Mouse (Mus musculus): ENCODE results near the gene Sox5. TPM values are rescaled to one million over a fixed set of nuclear protein-coding genes. Genes with fewer than 3 reads are reported as not detected.

Gene Sox5
- polyA plus RNA-seq, 1 experiment from 2014 or later: 246 TPM

DNA sequence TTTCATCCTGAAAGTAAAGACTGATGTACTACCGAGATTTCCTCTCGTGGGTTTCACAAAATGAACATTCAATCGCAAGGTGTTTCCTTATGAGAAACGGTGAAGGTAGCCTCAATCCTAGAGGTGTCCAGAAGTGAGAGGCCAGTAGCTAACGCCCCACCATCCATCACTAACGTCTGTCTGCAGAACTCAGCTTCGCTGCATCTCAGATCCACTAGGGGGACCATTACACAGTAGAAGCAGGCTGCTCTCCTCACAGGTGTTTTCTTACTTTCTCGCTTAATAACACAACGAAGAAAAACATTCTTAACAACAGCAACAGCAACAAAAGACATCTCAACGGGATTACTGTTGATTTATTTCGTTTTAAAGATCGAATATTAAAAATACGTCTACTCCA is 442.8 kb downstream of the Sox5 start:
- WGBS: 57% methylated on average over 13 of the region's 13 CpGs
- Histone ChIP-seq H3K9ac (replicated peaks; ENCODE audit: low read depth, low read length) (no peak overlapping the region), H3K4me1 (replicated peaks; ENCODE audit: control insufficient read depth, insufficient read depth, low read length) (peaks cover 14% of the 10 kb centered on the region), H3K4me2 (ENCODE audit: low read length) (no peak overlapping the region), H3K27ac (ENCODE audit: low read length) (no peak overlapping the region), H3K4me3 (replicated peaks; ENCODE audit: low read length) (no peak overlapping the region), H3K36me3 (ENCODE audit: control insufficient read depth, insufficient read depth) (no peaks in the 10 kb centered on the region), H3K27me3 (replicated peaks; ENCODE audit: control insufficient read depth, insufficient read depth, low read length) (no peaks in the 10 kb centered on the region), H3K9me3 (ENCODE audit: control insufficient read depth, low read length) (peaks cover 3% of the 10 kb centered on the region; the same call in 1 of the 2 replicates)
- peak; percentile 64; the same call in 1 of the 2 replicates for ATAC-seq

DNA sequence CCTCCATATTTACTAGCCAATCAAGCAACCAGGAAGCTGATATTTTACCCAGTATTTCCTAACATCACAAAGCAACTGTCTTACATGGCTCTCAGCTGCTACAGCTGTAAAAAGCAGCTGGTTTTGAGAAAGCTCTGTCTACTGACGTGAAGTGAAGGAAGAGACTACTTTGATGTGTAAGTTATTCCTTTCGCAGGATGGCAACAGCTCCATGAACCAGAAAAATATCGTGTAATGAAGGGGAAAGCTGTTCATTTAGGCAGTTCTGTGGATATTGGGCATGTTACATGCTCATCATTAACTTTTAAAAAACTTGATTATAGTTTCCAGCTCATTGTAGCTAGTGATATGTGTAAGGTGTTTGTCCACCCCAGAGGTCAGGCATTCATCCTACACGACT is 443.6 kb downstream of the Sox5 start:
- no peak overlapping the region for H3K4me3 ChIP-seq (replicated peaks; ENCODE audit: low read length)
- no peak overlapping the region for H3K9ac ChIP-seq (replicated peaks; ENCODE audit: low read depth, low read length)
- peaks cover 11% of the 10 kb centered on the region for H3K4me1 ChIP-seq (replicated peaks; ENCODE audit: control insufficient read depth, insufficient read depth, low read length)
- no peak; the same call in 1 of the 2 replicates for ATAC-seq
- H3K27me3 ChIP-seq (replicated peaks; ENCODE audit: control insufficient read depth, insufficient read depth, low read length): no peaks in the 10 kb centered on the region
- H3K4me2 ChIP-seq (ENCODE audit: low read length): no peak overlapping the region
- H3K36me3 ChIP-seq (ENCODE audit: control insufficient read depth, insufficient read depth): no peaks in the 10 kb centered on the region
- peaks cover 3% of the 10 kb centered on the region; the same call in 1 of the 2 replicates for H3K9me3 ChIP-seq (ENCODE audit: control insufficient read depth, low read length)
- no peak overlapping the region for H3K27ac ChIP-seq (ENCODE audit: low read length)
- WGBS: 41% methylated on average over 4 of the region's 4 CpGs

DNA sequence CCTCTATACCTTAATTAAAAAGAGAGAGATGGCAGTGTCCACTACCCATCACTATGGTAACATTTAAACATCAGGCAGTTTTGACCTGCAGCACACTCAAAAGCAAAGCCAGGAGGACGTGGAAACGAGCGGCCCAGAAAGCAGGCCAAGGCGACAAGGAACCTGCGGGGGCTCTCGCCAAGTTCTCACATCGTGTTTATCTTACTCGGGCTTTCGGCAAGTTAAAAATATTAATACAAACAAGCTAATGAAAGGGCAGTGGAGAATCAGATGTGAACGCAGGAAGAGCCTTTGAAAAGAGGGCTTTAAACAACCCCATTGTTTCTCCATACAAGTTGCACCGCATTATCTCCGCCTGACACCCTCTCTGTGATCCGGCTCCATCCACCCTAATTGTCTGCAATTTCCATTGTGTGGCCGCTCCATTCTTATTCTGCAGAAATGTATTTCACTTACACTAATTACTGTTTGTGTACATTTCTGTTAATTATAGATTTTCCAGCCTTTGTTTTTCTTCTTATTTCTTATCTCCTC is 444.3 kb downstream of the Sox5 start:
- no peak overlapping the region for H3K27ac ChIP-seq (ENCODE audit: low read length)
- 5% methylated on average over 14 of the region's 14 CpGs for WGBS
- H3K36me3 ChIP-seq (ENCODE audit: control insufficient read depth, insufficient read depth): no peaks in the 10 kb centered on the region
- peaks cover 9% of the 10 kb centered on the region for H3K4me1 ChIP-seq (replicated peaks; ENCODE audit: control insufficient read depth, insufficient read depth, low read length)
- H3K4me2 ChIP-seq (ENCODE audit: low read length): peak overlapping the region; percentile 16; the same call in 1 of the 2 replicates
- no peak for ATAC-seq
- no peaks in the 10 kb centered on the region for H3K27me3 ChIP-seq (replicated peaks; ENCODE audit: control insufficient read depth, insufficient read depth, low read length)
- peaks cover 3% of the 10 kb centered on the region; the same call in 1 of the 2 replicates for H3K9me3 ChIP-seq (ENCODE audit: control insufficient read depth, low read length)
- H3K9ac ChIP-seq (replicated peaks; ENCODE audit: low read depth, low read length): 0 out of 2 replicates have a peak overlapping the region, but pooled peaks have one; percentile 26
- H3K4me3 ChIP-seq (replicated peaks; ENCODE audit: low read length): no peak overlapping the region

DNA sequence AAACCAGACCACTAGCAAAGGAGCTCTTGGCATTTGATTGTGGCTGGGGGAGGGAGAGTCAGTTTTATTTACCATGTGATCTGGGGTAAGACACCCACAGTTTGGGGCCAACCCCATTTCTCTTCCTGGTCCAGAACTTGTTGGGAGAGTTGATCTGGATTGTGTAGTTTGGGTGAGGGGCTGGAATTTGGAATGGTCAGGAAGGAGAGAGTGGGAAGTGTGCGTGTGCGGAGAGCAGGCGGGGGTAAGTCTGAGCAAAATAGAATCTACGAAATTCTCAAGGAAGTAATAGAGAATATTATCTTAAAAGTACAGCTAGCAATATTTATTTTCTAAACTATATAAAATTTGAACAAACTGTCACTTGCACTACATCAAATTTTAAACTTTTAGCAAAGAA is 445.0 kb downstream of the Sox5 start:
- WGBS: 90% methylated on average over 4 of the region's 4 CpGs
- Histone ChIP-seq H3K9ac (replicated peaks; ENCODE audit: low read depth, low read length) (no peak overlapping the region), H3K4me1 (replicated peaks; ENCODE audit: control insufficient read depth, insufficient read depth, low read length) (peaks cover 9% of the 10 kb centered on the region), H3K4me2 (ENCODE audit: low read length) (no peak overlapping the region), H3K9me3 (ENCODE audit: control insufficient read depth, low read length) (peaks cover 3% of the 10 kb centered on the region; the same call in 1 of the 2 replicates), H3K27ac (ENCODE audit: low read length) (no peak overlapping the region), H3K4me3 (replicated peaks; ENCODE audit: low read length) (no peak overlapping the region), H3K36me3 (ENCODE audit: control insufficient read depth, insufficient read depth) (no peaks in the 10 kb centered on the region), H3K27me3 (replicated peaks; ENCODE audit: control insufficient read depth, insufficient read depth, low read length) (no peaks in the 10 kb centered on the region)
- ATAC-seq: no peak

DNA sequence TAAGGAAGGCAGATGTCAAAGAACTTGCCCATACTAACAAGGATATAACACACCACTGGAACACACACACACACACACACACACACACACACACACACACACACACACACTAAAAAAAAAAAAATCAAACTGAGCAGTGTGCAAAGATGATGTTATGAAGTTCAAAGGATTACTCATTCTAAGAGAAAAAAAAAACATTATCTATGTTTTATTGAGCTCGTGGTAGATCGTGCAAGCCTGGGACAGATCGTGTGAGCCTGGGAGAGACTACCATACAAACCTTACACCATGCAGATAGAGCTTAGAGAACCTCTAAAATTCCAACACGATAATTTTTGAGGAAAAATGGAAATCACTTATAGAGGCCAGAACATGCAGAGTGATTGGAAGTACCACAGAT is 448.6 kb downstream of the Sox5 start:
- H3K4me3 ChIP-seq (replicated peaks; ENCODE audit: low read length): no peak overlapping the region
- no peaks in the 10 kb centered on the region for H3K27me3 ChIP-seq (replicated peaks; ENCODE audit: control insufficient read depth, insufficient read depth, low read length)
- WGBS: 93% methylated on average over 4 of the region's 4 CpGs
- H3K9ac ChIP-seq (replicated peaks; ENCODE audit: low read depth, low read length): no peak overlapping the region
- no peak overlapping the region for H3K4me2 ChIP-seq (ENCODE audit: low read length)
- H3K36me3 ChIP-seq (ENCODE audit: control insufficient read depth, insufficient read depth): no peaks in the 10 kb centered on the region
- no peak overlapping the region for H3K27ac ChIP-seq (ENCODE audit: low read length)
- ATAC-seq: no peak
- peaks cover 9% of the 10 kb centered on the region for H3K4me1 ChIP-seq (replicated peaks; ENCODE audit: control insufficient read depth, insufficient read depth, low read length)
- no peaks in the 10 kb centered on the region for H3K9me3 ChIP-seq (ENCODE audit: control insufficient read depth, low read length)

DNA sequence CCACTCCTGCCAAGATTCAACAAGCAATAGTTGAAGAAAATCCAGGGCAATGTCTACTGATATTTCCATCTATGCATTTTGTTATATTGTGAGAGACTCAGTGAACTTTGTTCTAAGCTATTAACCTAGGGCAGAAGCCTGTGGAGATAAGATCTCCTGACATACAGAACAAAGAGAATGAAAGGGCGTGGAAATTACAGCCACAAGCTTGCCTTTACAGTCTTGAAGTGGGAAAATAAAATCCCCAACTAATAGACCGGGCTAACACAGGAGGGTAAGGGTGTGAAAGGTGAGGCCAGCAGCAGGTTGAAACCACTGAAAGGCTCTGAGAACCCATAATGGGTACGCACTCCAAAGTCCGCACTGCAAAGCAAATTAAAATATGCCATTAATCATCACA is 449.8 kb downstream of the Sox5 start:
- no peaks in the 10 kb centered on the region for H3K36me3 ChIP-seq (ENCODE audit: control insufficient read depth, insufficient read depth)
- no peak overlapping the region for H3K4me2 ChIP-seq (ENCODE audit: low read length)
- H3K27me3 ChIP-seq (replicated peaks; ENCODE audit: control insufficient read depth, insufficient read depth, low read length): no peaks in the 10 kb centered on the region
- 92% methylated on average over 4 of the region's 4 CpGs for WGBS
- H3K9me3 ChIP-seq (ENCODE audit: control insufficient read depth, low read length): no peaks in the 10 kb centered on the region
- H3K27ac ChIP-seq (ENCODE audit: low read length): no peak overlapping the region
- no peaks in the 10 kb centered on the region for H3K4me1 ChIP-seq (replicated peaks; ENCODE audit: control insufficient read depth, insufficient read depth, low read length)
- H3K4me3 ChIP-seq (replicated peaks; ENCODE audit: low read length): no peak overlapping the region
- H3K9ac ChIP-seq (replicated peaks; ENCODE audit: low read depth, low read length): no peak overlapping the region
- ATAC-seq: no peak

DNA sequence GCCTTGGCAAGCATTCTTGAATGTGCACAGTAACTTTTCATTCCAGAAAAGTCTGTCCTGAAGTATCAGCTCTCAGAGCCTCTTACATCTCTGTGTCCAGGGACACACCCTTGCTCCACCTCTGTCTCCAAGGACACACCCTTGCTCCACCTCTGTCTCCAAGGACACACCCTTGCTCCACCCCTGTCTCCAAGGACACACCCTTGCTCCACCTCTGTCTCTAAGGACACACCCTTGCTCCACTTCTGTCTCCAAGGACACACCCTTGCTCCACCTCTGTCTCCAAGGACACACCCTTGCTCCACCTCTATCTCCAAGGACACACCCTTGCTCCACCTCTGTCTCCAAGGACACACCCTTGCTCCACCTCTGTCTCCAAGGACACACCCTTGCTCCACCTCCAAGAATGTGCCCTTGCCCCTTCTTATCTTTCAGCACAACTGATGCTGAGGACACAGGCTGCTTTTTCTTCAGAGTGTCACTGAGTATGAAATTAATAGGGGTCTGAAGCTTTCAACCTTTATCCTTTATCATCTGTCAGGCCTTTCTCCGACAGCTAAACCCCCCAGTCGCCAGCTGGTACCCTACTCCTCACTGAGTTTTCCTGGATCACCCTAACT is 452.4 kb downstream of the Sox5 start:
- H3K27me3 ChIP-seq (replicated peaks; ENCODE audit: control insufficient read depth, insufficient read depth, low read length): no peaks in the 10 kb centered on the region
- H3K27ac ChIP-seq (ENCODE audit: low read length): no peak overlapping the region
- no peaks in the 10 kb centered on the region for H3K9me3 ChIP-seq (ENCODE audit: control insufficient read depth, low read length)
- ATAC-seq: no peak
- H3K4me2 ChIP-seq (ENCODE audit: low read length): no peak overlapping the region
- no peak overlapping the region for H3K9ac ChIP-seq (replicated peaks; ENCODE audit: low read depth, low read length)
- no peak overlapping the region for H3K4me3 ChIP-seq (replicated peaks; ENCODE audit: low read length)
- H3K36me3 ChIP-seq (ENCODE audit: control insufficient read depth, insufficient read depth): no peaks in the 10 kb centered on the region
- H3K4me1 ChIP-seq (replicated peaks; ENCODE audit: control insufficient read depth, insufficient read depth, low read length): no peaks in the 10 kb centered on the region
- WGBS: 85% methylated on average over 2 of the region's 2 CpGs

DNA sequence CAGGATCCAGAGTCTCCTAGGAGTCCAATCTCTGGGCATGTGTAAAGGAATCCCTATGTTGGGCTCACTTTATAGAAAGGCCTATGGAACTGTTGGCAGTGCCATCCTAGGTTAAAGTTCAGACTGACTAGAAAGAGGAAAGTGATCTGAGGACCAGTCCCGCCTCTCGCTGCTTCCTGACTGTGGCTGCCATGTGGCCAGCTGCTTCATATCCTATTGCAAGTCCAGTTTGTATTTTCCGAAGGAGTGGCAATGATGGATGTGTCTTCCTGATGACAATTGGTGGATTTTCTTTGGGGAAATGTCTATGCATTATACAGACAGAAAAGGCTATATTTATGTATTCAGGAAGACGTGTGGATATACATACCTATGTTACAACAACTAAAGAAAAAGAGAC is 453.0 kb downstream of the Sox5 start:
- H3K9me3 ChIP-seq (ENCODE audit: control insufficient read depth, low read length): no peaks in the 10 kb centered on the region
- no peak overlapping the region for H3K27ac ChIP-seq (ENCODE audit: low read length)
- no peak overlapping the region for H3K4me2 ChIP-seq (ENCODE audit: low read length)
- H3K4me3 ChIP-seq (replicated peaks; ENCODE audit: low read length): no peak overlapping the region
- H3K9ac ChIP-seq (replicated peaks; ENCODE audit: low read depth, low read length): no peak overlapping the region
- WGBS: 91% methylated on average over 4 of the region's 4 CpGs
- no peaks in the 10 kb centered on the region for H3K4me1 ChIP-seq (replicated peaks; ENCODE audit: control insufficient read depth, insufficient read depth, low read length)
- no peaks in the 10 kb centered on the region for H3K27me3 ChIP-seq (replicated peaks; ENCODE audit: control insufficient read depth, insufficient read depth, low read length)
- ATAC-seq: no peak
- no peaks in the 10 kb centered on the region for H3K36me3 ChIP-seq (ENCODE audit: control insufficient read depth, insufficient read depth)

DNA sequence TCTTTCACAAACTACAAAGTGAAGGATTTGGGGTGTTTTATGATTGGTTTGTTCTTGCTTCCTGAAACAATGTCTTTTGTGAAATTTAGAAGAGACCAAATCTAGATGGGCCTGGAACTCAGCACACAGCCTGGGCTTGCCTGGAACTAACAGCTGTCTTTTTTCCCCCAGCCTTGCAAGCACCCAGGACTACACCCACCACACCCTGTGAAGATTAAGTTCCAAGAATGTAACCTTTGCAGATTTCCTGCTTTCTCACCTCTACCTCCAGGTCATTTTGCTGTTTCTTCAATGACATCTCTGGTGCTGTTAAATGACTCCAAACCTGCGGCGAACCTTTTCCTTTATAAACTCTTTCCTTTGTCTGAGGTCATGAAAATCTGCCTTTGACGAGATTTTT is 455.0 kb downstream of the Sox5 start:
- Histone ChIP-seq H3K9ac (replicated peaks; ENCODE audit: low read depth, low read length) (no peak overlapping the region), H3K36me3 (ENCODE audit: control insufficient read depth, insufficient read depth) (no peaks in the 10 kb centered on the region), H3K9me3 (ENCODE audit: control insufficient read depth, low read length) (no peaks in the 10 kb centered on the region), H3K4me3 (replicated peaks; ENCODE audit: low read length) (no peak overlapping the region), H3K4me2 (ENCODE audit: low read length) (no peak overlapping the region), H3K27ac (ENCODE audit: low read length) (no peak overlapping the region), H3K27me3 (replicated peaks; ENCODE audit: control insufficient read depth, insufficient read depth, low read length) (no peaks in the 10 kb centered on the region), H3K4me1 (replicated peaks; ENCODE audit: control insufficient read depth, insufficient read depth, low read length) (no peaks in the 10 kb centered on the region)
- no peak for ATAC-seq
- 78% methylated on average over 3 of the region's 3 CpGs for WGBS
